Mouse (Mus musculus) layer of hippocampus, adult 2 months (tissue): ENCODE results near the gene Kmt2a. TPM values are rescaled to one million over a fixed set of nuclear protein-coding genes. Genes with fewer than 3 reads are reported as not detected.

Source experiments
- DNase-seq, 2 experiments: peaks; one replicate each; pipeline ENCODE4 v3.0.0; 2022; ENCODE audit warnings: low spot score in 2 of 2
- H3K27ac ChIP-seq: fragments of 200-600 bp; 2 replicates; pipeline ENCODE4 v1.8.1; 2022
- H3K4me3 ChIP-seq: fragments of 200-600 bp; 2 replicates; pipeline ENCODE4 v1.8.1; 2022; ENCODE audit warnings: mild to moderate bottlenecking
- CTCF ChIP-seq: fragments of 200-600 bp; conservative IDR thresholded peaks from 2 replicates; pipeline ENCODE4 v1.8.1; 2022; ENCODE audit warnings: antibody characterized with exemption, mild to moderate bottlenecking, moderate library complexity
- total RNA-seq, 2 experiments: library from RNA; stranded (reverse); gene quantifications; 2 replicates each; pipeline ENCODE4 v1.2.3; 2021

The Kmt2a gene
- total RNA-seq, 2 experiments from 2014 or later: 68.3 to 80.7 TPM

DNA sequence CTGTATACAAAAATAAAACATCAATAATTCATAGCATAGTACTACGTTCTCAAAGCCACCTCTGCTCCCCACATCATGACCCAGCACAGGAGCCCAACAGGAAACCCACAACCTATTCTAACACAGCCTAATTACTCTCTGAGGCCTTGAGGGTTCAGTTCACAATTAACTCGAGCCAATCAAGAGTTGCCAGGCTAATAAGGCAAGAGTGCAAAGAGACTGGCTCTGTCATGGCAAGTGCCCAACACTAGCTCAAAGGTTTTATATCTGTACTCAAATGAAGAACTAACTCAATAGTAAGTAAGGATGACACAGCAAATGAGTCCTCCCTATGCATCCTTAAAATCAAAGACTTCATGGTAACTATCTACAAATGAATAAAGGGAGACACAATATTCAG lies 50.6 kb downstream of the Kmt2a start:
- no peak for TF ChIP-seq CTCF
- Histone ChIP-seq H3K27ac (peak overlapping the region; percentile 46), H3K4me3 (no peak overlapping the region)
- no peak for DNase-seq

GRCm38 (mm10) chr9:44828944-44829343 lies 52.2 kb downstream of the Kmt2a start:
- Histone ChIP-seq H3K27ac (peak overlapping the region; percentile 46; the same call in 1 of the 2 replicates), H3K4me3 (no peak overlapping the region)
- DNase-seq: peak in 1 of 2 experiments; percentile 28
- no peak for TF ChIP-seq CTCF

GRCm38 (mm10) chr9:44826660-44827059 lies 54.4 kb downstream of the Kmt2a start:
- no peak for TF ChIP-seq CTCF
- no peak overlapping the region for H3K4me3 ChIP-seq
- no peak overlapping the region for H3K27ac ChIP-seq
- DNase-seq: no peak

DNA sequence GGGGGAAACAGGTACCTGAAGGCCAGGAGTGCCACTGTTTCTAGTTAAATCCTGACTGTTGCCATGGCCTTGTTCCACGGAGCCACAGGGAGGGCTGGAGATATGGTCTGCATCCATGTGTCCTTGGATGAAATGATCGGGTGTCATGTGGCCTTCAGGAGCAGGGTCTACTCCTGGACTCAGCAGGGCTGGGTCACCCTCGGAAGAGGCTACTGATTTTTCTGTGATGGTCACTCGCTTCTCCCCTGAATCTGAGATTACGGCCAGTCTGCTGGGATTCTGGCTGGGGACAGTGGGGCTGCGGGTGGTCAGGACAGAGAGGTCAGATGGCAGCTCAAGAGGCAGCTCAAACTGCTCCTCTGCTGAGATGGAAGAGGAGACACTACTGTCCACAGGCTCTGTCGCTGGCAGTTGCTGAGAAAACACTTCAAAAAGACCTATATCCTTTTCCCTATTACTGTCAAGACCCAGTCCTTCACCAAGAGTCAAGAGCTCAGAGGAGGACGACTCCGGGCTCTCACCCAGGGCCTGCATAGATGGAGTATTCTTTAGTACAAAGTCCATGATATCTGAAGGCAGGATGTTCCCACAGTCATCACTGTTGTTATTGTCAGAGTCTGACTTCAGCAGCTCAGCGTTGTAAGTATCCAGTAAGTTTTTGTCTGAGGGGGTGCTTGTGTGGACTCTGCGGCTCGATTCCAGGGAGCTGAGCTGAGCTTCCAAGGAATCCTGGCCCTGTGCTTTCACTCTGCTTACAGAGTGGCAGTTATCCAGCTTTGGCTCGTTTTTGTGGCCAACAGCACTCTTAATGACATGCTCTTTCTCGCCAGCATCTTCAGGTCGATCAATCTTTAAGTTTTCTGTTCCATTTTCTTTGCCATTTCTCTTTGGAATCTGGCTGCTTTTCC lies 60.9 kb downstream of the Kmt2a start:
- Histone ChIP-seq H3K4me3 (no peak overlapping the region), H3K27ac (peak overlapping the region; percentile 46; the same call in 1 of the 2 replicates)
- no peak for DNase-seq
- TF ChIP-seq CTCF: no peak

- peak overlapping the region; percentile 62 for H3K27ac ChIP-seq
- peak; percentile 55 to 59 for DNase-seq
- TF ChIP-seq CTCF: no peak
- no peak overlapping the region for H3K4me3 ChIP-seq
Measured at GRCm38 (mm10) chr9:44817522-44817921, 63.6 kb downstream of the Kmt2a start.

DNA sequence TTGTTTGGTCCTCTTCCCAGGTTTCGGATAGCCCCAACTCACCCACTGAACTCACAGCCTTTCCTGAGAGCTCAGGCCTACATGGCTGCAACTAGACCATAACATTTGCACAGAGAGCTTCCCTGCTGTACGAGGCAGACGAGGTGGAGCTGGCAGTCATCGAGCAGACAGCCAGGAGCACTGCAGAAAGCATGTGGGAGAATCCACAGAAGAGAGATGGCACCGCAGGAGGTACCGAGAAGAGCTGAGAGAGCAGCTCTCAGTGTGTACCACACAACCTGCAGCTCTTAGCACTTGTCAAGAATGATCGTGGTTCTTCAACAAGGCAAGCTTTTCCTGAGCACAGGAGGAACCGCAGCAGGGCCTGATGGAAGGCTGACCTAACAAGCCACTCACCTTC lies 66.9 kb downstream of the Kmt2a start:
- 0 out of 2 replicates have a peak overlapping the region, but pooled peaks have one; percentile 18 for H3K27ac ChIP-seq
- no peak for DNase-seq
- no peak for TF ChIP-seq CTCF
- H3K4me3 ChIP-seq: no peak overlapping the region

DNA sequence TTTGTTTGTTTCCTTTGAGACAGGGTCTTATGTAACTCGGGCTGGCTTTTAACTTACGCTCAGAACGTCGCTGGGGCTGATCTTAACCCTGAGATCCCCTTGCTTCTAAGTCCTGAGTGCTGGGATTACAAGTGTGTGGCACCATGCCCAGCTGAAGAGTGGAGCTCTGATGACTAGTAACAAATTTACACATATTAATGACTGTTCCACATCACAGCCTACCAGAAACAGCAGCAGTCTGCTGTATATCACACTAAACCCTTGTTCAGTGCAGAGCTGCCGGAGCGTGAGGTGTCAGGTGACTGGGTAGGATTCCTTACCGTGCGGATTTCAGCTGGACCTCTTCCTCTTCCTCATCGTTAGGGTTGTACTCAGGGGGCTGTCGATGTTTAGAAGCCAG lies 70.8 kb downstream of the Kmt2a start:
- no peak for TF ChIP-seq CTCF
- DNase-seq: no peak
- Histone ChIP-seq H3K4me3 (no peak overlapping the region), H3K27ac (peak overlapping the region; percentile 14)

GRCm38 (mm10) chr9:44807778-44808177 lies 73.3 kb downstream of the Kmt2a start:
- Histone ChIP-seq H3K27ac (no peak overlapping the region), H3K4me3 (no peak overlapping the region)
- DNase-seq: no peak
- TF ChIP-seq CTCF: no peak

- no peak for TF ChIP-seq CTCF
- no peak overlapping the region for H3K27ac ChIP-seq
- no peak overlapping the region for H3K4me3 ChIP-seq
- DNase-seq: no peak
Measured at GRCm38 (mm10) chr9:44807141-44807540, 74.0 kb downstream of the Kmt2a start.

DNA sequence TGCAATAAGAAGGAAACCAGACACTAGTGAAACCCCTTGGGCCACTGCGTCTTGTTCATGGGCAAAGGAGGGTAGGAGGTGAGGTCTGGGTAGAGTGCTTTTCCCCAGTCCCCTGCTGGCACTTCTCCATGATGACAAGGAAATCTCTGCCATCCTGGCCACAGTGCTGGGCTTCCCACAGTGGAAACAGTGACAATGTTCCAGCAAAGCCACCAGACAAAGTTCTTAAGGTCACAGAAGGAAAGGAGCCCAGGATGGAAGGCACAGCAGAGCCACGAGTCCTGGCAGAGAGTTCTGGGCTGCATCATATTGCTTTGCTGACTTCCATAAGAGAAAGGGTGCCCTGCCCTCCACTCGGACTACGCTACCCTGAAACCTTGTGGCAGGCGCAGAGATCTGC lies 75.6 kb downstream of the Kmt2a start:
- no peak for TF ChIP-seq CTCF
- Histone ChIP-seq H3K27ac (no peak overlapping the region), H3K4me3 (no peak overlapping the region)
- no peak for DNase-seq

DNA sequence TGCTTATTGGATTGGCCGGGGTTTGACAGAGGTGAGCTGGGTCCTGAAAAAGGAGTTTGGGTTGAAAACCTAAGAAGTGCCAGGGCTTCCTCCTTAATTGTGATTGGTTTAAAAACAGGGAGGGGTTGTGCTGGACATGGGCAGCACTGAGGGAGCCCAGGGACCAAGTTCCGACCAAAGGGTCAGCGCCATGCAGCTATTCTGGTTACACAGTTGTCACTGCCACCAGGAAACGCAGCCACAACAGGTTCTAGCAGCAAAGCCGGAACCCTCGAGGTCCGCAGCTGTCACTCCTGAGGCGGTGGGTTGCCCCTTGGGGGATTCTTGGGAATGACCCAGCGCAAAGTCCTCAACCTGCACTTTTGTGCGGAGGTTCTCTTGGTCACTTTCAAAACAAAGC lies 76.4 kb downstream of the Kmt2a start:
- no peak for TF ChIP-seq CTCF
- H3K4me3 ChIP-seq: no peak overlapping the region
- no peak for DNase-seq
- H3K27ac ChIP-seq: no peak overlapping the region

DNA sequence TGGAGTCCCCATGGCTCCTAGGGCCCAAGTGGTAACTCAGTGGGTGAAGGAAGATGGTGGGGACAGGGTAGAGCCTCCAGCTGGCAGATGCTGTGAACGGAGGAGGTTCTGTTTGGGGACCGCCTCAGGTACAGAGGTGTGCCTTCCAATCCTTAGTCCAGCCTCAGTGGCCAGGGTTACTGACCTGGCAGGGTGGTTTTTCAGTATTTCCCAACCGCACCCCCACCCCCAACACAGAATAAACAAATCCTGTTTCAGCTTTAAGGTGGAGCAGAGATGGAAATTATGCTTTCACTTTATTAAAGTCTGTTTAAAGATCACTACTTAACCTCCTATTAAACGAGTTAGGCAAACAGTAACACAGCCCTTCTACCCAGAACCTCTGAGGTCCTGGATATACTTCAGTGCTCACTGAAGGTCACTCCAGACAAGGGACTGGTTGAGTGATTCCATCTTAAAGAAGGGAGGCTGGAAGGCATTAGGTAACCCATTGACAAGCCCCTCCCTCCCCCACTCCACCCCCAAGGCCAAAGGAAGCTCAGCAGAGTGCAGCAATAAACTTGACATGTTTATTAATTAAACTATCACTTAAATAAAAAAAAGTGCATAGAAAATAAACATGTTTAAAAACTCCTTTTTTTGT lies 78.2 kb downstream of the Kmt2a start, which contains the start of gene Ttc36:
TSS of gene Ttc36 (minus strand) at position 265 of the 643 bp plus-strand sequence.
- H3K4me3 ChIP-seq: no peak within 1 kb of the TSS
- H3K27ac ChIP-seq: no peak within 1 kb of the TSS
- DNase-seq: no peak
- TF ChIP-seq CTCF: no peak

DNA sequence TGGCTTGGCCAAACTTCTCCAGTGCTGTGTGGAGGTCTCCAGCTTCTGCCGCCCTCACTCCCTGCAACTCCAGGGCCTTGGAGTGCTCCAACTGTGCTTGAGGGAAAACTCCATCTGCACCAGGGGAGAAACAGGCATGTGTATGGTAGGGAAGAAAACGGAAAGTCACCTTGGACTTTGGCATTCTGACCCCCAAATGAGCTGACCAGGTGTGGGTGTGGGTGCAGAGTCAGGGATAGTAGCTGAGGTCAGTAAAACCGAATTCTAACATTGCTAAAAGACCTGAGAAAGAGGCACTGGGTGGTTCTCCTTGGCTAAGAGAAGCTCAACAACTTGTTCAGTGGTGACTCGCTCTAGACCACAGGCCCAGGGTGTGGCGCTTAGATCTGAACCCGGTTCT lies 79.4 kb downstream of the Kmt2a start:
- Histone ChIP-seq H3K27ac (no peak overlapping the region), H3K4me3 (no peak overlapping the region)
- no peak for TF ChIP-seq CTCF
- DNase-seq: no peak
